Mouse (Mus musculus): ENCODE results near the gene 4930415O20Rik.

The 4930415O20Rik gene

DNA sequence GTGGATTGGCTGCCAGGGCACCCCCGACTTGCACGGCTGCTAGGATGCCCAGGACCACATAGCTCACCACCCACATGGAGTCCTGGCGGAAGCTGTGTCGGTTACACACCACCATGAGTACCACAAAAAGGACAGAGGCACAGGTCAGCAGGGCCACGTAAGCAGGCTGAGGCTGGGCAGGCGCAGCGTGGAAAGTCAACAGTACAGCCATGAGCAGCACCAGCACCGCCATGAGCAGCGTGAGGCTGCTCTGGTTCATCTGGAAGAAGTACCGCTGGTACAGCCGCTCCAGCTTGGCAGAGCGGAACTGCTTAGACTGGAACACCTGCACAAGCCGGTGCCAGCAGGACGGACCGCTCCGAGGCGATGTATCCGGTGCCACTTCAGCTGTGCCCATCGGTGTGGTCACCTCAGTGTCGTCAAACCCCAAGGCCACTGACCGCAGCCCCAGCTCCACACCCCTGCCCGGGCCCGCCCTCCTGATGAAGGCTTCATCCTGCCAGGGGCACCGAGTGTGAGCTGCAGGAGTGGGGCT lies 33.3 kb downstream of the 4930415O20Rik start:
- no peak for DNase-seq (ENCODE audit: low read depth, low spot score)

DNA sequence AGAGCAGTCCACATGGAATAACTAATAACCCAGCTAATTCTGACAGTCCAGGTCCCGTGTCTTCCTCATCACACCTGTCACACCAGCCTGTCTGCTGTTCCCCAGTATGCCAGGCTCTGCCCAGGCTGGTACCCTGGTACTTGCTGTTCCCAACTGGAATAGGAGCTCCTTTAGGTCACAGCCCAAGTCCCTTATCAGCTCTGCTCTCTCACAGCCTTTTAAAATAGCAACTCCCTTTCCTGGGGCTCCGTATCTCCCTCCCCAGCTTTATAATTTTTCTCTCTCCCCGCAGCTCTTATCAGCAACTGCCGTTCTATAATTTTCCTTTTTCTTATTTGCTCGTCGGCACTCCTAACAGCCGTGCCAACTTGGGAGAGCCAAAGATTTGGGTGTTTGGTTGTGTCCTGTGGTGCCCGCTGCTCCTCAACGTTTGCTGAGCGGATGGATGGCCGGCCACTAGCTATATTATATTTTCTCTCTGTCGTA lies 35.3 kb downstream of the 4930415O20Rik start:
- DNase-seq (ENCODE audit: low read depth, low spot score): no peak

DNA sequence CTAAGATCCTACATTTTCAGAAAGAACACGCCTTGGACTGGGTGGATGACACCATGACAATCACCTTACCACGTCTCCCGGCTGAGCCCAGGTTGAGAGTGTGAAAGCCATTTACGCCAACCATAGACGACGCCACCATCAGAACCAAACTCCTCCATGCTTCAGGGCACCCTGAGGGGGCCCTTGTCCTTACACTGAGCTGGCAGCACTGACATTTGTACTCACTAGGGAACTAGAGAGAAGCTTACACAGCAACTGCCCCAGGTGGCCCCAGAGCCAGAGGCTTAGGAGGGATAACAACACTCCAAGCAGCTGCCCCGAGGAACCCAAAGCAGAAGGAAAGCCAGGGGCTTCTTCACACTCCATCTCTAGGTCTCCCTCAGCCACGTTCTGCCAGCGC lies 35.9 kb downstream of the 4930415O20Rik start:
- DNase-seq (ENCODE audit: low read depth, low spot score): no peak

DNA sequence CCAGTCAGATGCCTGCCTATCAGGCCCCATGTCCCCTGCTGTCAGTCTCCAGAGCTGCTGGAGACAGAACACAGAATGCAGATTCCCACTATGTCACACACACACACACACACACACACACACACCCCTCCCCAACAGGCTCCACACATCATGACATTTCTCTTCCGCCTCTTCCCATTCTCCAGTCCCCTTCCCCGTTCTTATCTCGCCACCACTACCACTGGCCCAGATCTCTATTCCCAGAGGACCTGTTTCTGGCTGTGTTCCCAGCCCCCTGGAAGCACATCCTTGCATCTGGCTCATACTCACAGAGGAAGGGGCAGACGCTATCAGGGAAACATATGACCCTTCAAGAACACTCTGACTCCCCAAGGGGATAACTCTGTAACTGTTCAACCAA lies 36.8 kb downstream of the 4930415O20Rik start:
- no peak for DNase-seq (ENCODE audit: low read depth, low spot score)

DNA sequence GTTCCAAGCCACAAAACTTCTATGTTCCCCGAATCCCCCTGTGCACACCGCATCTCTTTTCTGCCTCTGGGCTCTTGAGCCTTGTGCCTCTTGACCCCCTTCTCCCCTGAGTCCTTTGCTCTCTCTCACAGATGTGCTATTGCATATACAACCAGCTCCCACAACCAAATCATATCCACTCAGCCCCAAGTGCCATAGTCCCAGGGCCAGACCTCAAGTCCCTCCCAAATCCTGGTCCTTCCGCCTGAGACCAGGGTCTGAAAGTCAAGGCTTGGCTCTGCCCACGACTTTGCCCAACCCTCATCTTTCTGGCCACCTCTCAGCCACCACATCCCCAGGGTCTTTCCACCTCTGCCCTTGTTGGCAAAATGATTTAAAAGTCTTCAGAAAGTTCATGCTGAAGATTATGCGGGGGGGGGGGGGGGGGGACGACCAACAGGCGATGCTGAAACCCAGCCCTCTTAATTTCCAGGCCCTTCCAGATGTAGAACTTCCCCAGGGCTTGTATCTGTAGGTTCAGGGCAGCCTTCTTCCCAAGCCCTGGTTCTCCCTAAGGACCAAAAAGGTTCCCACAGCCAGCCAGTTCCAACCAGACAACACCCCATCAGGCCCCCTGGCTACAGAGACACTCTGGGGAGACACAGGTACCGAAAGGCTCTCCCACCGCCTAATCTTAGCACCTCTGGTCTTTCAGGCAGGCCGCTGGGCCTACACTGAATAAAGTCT lies 37.4 kb downstream of the 4930415O20Rik start:
- DNase-seq (ENCODE audit: low read depth, low spot score): no peak

DNA sequence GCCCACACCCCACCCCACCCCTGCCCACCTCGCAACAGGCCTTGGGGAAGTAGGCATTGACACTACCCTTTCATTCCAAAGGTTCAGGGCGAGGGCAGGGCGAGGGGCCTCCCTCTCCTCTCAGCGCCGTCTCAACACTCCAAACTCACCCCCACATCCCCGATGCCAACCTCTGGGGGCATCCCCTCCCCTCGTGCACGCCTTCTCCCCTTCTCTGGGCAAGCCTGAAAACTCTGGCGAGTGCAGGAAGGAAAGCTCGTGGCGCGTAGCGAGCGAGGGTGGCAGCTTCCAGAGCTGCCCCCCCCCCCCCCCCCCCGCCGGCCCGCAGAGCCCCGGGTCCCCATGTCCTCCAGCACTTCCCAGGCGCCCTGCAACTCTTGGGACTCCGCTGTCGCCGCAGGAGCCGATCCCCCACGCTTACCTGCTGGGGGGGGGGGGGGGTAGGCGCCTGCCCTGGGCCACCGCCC lies 38.0 kb downstream of the 4930415O20Rik start:
- DNase-seq (ENCODE audit: low read depth, low spot score): no peak

DNA sequence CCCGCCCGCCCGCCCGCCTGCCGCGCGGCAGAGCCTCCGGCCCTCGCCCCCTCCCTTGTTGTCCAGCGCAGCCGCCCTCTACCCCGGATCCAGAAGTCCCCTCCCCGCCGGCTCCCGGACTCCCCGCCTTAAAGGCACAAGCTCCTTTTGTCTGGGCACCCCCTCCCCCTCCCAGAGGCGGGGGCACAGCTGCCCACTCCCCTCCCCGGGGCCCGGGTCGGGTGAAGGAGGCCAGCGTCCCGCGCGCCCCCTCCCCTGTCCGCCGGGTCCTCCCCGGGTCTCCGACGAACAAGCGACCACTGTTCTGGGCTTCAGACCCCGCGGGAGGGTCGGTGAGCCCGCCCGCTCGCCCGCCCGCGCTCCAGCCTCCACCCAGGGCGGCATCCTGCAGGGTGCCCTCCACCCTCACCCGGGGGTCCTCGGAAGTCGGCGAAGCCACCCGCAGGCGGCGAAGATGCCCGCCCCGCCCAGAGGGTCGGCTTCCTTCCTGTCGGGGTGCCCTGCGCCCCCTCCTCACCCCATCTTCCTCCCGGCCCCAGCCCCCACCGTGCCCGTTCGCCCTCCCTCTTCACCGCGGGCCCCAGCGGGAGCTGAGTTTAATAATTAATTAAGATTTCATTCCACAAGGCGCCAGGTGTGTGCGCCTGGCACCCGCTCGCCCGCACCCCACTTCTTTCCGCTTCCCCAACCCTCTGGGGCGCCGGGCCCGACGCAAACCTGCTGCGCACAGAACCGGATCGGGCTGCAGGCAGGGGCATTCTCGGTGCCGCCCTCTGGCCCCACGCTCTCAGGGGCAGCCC lies 38.7 kb downstream of the 4930415O20Rik start, which contains the start of gene Adcy6:
TSS of gene Adcy6 (minus strand) at position 746 of the 800 bp plus-strand sequence.
- DNase-seq (ENCODE audit: low read depth, low spot score): no peak

DNA sequence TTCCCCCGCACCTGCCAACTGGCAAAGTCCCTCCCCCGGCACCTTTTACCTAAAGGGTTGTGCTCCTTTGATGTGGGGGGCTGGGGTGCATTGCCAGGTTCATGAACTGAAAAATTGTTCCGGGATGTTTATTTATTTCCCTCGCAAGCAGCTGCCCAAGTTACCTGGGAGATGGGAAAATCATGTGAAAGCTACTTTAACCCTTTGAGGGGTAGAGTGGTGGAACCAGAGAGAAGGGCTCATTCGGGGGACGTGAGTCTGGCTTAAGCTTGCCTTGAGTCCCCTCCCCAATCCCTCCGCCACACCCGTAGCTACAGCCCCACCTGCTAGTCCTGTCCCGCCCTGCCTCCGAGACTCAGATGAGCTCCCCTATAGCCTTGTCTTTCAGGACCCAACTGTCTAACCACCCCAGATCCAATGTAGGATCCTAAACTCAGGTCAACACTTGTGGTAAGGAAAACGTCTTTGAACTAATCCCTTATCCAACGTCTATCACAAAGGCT lies 39.4 kb downstream of the 4930415O20Rik start:
- peak; percentile 64 for DNase-seq (ENCODE audit: low read depth, low spot score)

DNA sequence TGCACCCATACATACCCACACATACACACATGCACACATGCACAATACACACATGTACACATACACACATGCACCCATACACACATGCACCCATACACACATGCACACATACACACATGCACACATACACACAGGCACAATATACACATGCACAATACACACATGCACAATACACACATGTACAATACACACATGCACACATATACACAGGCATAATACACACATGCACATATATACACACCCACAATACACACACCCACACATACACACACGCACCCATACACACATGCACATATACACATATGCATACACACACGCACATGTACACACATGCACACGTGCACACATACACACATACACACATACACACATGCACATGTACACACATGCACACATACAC lies 41.4 kb downstream of the 4930415O20Rik start:
- DNase-seq (ENCODE audit: low read depth, low spot score): no peak

DNA sequence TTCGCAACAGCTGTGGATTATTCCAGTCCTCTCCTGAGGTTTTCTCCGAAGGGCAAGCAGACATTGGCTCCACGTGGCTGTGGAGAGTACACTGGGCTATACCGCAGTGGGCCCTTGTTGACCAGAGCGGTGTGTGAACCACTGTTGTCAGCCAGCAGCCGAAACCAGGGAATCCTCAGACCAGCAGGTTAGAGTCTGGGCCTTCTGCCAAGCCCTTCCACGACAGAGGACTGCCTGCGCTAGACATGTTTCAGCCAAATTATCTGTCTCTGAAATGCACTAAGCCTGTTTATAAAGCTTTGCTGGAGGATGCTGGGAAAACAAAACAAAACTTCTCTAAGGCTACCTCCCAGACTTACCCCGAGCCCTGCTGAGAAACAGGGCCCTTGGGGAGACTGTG lies 43.7 kb downstream of the 4930415O20Rik start:
- DNase-seq (ENCODE audit: low read depth, low spot score): no peak

DNA sequence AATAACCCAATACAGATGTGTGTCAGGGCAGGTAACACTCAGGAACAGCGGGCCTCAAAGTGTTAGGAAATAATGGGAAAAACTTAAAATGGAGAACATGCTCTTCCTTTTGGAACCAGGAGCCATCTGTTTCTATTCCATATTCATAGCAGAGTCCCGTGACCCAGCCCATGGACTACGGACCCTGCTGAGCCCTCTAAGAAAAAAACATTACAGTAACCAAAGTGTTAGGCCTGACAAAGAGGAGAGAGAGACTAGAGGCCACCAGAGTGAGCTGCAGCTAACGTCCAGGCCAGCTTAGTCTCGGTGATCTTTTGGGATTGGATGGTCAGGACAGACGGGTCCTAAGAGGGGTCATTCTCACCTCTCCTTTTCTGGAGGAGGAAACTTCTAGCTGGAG lies 44.2 kb downstream of the 4930415O20Rik start:
- no peak for DNase-seq (ENCODE audit: low read depth, low spot score)

DNA sequence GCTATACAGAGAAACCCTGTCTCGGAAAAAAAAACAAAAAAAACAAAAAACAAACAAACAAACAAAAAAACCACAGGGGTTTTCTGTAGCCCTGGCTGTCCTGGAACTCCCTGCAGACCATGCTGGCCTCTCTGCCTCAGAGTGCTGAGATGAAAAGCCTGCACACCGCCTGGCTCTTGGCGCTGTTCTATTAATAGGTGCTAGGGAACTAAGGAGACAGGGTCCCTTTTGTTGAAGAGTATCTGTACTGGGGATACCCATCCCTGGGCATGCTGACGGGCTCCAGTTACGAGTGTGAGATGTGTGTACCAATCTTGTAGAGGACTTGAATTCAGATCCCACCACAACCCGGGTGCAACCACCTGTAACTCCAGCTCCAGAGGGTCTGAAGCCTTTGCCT lies 44.9 kb downstream of the 4930415O20Rik start:
- no peak for DNase-seq (ENCODE audit: low read depth, low spot score)

DNA sequence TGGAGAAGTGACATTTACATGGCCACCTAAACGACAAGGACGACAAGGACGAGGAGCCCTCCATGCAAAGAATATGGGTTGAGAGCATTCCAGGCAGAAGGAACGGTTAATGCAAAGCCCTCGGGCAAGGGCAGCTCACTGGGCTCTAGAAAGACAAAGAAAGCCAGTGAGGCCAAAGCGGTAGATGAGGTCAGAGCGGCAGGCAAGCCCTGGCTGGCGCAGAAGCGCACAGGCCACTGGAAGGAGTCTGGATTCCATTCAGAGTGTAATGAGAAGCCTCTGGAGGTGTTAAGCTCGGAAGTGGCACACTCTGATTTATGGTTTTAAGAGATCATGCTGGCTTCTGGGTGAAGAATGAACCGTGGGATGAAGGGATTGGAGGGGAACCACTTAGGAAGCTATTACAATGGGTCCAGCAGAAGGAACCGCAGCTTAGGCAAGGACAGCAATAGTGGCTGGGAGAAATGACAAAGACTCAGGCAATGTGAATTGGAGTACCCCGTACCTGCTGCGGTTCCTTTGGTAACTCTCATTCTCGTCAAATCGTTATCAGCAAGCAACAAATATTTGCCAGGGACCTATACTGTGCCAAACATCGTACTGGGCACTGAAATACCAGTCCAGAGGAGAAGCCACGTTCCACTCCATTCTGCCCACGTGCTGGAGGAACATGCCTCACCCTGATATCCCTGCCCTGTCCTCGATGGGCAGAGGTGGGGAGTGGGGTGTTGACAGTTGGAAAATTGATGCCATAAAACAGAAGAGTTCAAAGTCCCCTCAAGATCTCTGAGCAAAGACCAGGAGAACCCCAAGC lies 45.8 kb downstream of the 4930415O20Rik start:
- DNase-seq (ENCODE audit: low read depth, low spot score): no peak

DNA sequence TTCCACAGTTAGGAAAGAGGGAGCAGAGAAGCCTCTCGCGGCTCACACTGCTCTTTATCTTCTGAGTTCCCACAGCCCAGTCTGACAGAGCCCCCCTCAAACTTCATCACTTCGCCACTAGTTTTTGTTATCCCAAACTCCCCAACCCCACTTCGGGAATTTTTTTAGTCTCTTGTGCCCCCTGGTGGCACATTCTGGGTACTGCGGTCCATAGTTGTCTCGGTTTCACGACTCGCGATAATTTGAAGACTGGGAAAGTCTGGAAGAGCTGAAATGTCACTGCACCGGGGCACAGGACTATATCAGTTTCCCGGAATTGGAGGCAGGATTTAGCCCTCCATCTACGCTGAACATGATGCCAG lies 46.4 kb downstream of the 4930415O20Rik start:
- peak; percentile 76 for DNase-seq (ENCODE audit: low read depth, low spot score)

DNA sequence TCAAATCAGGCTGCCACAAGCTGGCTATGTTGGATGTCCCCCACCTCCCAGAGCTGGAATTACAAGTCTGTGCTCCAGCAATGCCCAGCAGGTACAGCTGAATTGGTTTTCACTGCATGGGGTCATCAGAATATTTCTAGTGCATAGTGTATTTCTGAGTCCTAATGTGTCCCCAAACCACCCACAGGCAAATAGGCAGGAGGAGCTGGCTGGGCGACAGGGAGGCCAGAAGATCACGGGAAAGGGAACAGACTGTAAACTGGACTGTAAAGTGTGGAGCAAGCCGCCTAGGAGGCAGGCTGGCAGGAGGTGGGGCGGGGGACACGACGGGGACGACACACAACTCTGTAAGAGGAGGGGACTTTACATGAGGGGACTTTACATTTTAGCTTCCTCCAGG lies 51.4 kb downstream of the 4930415O20Rik start:
- DNase-seq (ENCODE audit: low read depth, low spot score): no peak

DNA sequence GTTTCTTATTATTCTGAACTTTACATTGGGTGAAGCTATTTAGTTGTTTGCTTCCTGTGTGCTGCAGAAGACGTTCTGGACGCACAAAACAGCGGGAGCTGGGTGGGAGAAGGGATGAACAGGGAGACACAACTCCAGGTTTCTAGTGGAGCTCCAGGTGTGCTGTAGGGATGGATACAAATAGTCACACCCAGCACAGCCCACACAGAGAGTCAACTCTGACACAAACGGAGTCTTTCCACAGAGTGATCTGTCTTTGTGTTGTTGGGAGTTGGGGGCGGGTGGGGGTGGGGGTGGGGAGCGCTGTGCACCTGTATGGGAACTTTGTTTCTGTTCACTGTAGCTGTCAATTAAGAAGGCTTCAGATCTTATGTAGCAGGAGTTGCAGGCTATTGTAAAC lies 51.9 kb downstream of the 4930415O20Rik start:
- DNase-seq (ENCODE audit: low read depth, low spot score): no peak

DNA sequence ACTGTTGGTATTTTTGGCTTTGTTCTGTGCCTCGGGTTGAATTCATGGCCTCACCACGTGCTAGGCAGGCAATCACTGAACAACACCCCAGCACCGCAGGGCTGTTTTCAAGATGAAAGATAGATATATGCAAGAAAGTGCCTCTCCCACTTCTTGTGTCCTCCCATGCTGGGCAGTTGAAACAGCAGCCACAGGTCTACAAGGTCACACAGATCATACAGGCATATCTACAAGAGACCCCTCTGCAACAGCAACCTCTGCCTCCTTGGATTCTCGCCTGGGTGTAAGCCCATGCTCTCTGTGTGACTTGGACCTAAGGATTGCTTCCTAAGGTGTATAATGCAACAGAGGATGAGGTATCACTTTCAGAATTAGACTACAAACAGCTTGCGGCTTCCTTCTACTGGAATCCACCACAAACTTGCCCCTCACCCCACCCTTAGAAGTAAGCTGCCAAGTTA lies 52.6 kb downstream of the 4930415O20Rik start:
- DNase-seq (ENCODE audit: low read depth, low spot score): no peak

DNA sequence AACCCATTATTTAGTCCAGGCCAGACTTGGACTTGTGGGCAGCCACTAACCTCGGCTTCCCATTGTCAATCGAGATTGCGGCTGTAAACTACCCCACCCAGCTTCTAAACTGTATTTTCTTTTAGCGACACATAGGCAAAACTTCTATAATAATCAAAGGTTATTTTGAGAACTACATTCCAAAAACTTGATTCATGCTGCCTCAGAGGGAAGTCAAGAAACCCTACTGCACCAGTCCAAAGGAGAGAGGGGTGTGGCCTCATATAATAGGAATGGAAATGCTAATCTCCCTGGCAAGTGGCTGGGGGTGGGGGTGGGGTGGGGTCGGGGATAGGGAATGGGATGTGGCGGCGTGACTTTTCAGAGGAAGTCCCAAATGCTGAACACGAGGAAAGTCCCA lies 55.3 kb downstream of the 4930415O20Rik start:
- peak; percentile 78 for DNase-seq (ENCODE audit: low read depth, low spot score)

DNA sequence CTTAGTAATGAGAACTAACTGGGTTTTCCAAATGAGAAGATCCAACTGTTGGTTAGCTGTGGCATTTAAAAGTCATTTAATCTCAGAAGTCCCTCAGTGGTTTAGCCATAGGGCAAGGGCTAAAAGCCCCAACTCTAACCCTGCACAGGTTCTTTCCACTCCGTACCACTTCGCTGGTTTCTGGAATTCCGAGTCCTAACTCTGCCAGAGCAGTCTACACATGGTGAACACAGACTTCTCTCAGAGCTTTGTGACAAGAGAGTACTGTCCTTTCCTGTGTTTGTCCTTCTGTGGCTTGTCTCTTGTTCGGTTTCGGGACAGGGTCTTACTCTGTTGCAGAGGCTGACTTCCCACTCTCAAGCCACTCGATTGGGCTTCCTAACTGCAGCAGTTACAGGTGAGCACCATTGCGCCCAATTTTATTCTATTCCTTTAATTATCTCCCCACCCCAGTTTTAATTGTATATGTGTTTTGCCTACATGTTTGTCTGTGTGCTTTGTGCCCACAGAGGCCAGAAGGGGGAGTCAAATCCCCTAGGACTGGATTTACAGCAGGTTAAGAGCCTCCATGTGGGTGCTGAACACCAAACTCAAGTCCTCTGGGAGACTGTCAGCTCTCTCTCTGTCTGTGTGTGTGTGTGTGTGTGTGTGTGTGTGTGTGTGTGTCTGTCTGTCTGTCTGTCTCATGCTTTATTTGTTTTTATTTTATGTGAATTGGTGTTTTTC lies 55.8 kb downstream of the 4930415O20Rik start:
- peak; percentile 75 for DNase-seq (ENCODE audit: low read depth, low spot score)

DNA sequence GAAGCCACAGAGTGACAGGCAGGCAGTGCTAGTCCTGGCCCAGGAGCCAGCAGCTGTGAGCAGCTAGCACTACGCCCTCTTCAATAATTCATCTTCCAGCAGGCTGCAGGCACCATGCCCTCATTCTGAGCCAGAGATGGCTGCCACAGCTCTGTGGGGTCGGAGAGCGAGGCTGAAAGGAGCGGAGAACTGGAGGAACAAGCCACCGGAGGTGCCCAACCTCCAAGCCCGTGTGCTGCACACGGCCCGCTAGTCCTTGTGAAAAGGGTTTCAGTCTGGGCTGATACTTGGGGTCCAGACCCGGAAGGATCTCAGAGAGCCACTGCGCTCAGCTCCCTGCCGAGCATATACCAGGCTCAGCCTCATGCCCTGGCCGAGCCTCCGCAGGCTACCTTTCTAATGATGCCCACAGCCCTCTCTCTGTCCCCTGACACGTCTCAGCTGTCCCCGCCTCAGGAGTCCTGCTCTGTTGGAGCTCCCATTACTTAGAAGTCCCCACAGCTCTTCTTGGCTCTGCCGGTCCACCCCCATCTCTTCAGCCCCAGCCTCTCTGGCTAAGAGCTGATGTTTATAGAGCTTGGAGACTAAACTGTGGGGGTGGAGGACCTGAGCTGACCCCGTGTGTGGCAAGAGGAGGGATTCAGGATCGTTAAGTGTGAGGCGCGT lies 57.9 kb downstream of the 4930415O20Rik start:
- DNase-seq (ENCODE audit: low read depth, low spot score): peak; percentile 40
